Mouse (Mus musculus) lung, embryonic 16.5 days (tissue): ENCODE measurements around the gene Ppfia2. TPM values are rescaled to one million over a fixed set of nuclear protein-coding genes. Genes with fewer than 3 reads are reported as not detected.

Experiments used
- ATAC-seq: fragments of 200-750 bp; cut with Nextera tagmentation; 2 replicates; pipeline ENCODE4 v1.8.0; 2017; ENCODE audit warnings: low read depth, mild to moderate bottlenecking, moderate library complexity
- H3K27ac ChIP-seq: fragments of 300-500 bp; sonication (generic); 2 replicates; pipeline ENCODE4 v1.5.1; 2014; ENCODE audit warnings: mild to moderate bottlenecking, control low read depth, low read length
- H3K27me3 ChIP-seq: fragments of 300-500 bp; sonication (generic); 2 replicates; pipeline ENCODE4 v1.6.1; 2014; ENCODE audit warnings: low read depth, low read length, mixed read lengths; ENCODE audit not compliant: control insufficient read depth, insufficient read depth
- H3K36me3 ChIP-seq: fragments of 300-500 bp; sonication (generic); 2 replicates; pipeline ENCODE4 v1.6.1; 2014; ENCODE audit warnings: low read length; ENCODE audit not compliant: control insufficient read depth, insufficient read depth
- H3K4me1 ChIP-seq: fragments of 300-500 bp; sonication (generic); replicated peaks from 2 replicates; pipeline ENCODE4 v1.6.1; 2014; ENCODE audit warnings: low read length, mixed read lengths; ENCODE audit not compliant: control insufficient read depth, insufficient read depth
- H3K4me2 ChIP-seq: fragments of 300-500 bp; sonication (generic); 2 replicates; pipeline ENCODE4 v1.6.1; 2014; ENCODE audit warnings: low read depth, low read length, control low read depth
- H3K4me3 ChIP-seq: fragments of 300-500 bp; sonication (generic); 2 replicates; pipeline ENCODE4 v1.5.1; 2014; ENCODE audit warnings: mild to moderate bottlenecking, low read length, control low read depth
- H3K9ac ChIP-seq: fragments of 300-500 bp; sonication (generic); 2 replicates; pipeline ENCODE4 v1.6.1; 2014; ENCODE audit warnings: low read length, control low read depth
- H3K9me3 ChIP-seq: fragments of 300-500 bp; sonication (generic); 2 replicates; pipeline ENCODE4 v1.6.1; 2016; ENCODE audit warnings: low read length; ENCODE audit not compliant: control insufficient read depth
- WGBS: fragments of 180-500 bp; shearing (Covaris S2); extraction: QIAGEN DNeasy Blood & Tissue Kit; methylation state at CpG from one replicate; pipeline ENCODE4 v1.1.7; 2014; 5-methylcytosine and 5-hydroxymethylcytosine counted together
- polyA plus RNA-seq: library from polyadenylated mRNA; unstranded; fragments of >200 nt; fragmentation: Nextera tagmentation; extraction: Ambion mirVana; gene quantifications from 2 replicates; pipeline ENCODE4 v1.2.1, GENCODE M21; 2015

The Ppfia2 gene
- polyA plus RNA-seq, 1 experiment from 2014 or later, result 0.35 TPM

GRCm38 (mm10) chr10:106633898-106634297 is 163.8 kb downstream of the Ppfia2 start:
- H3K36me3 ChIP-seq, result no peaks in the 10 kb centered on the region
- no peak overlapping the region for H3K9ac ChIP-seq
- no peaks in the 10 kb centered on the region; the same call in 1 of the 2 replicates for H3K4me1 ChIP-seq
- no peaks in the 10 kb centered on the region for H3K27me3 ChIP-seq
- ATAC-seq, result no peak
- 39% methylated on average over 7 of the region's 7 CpGs for WGBS
- no peak overlapping the region for H3K4me3 ChIP-seq
- H3K9me3 ChIP-seq, result no peaks in the 10 kb centered on the region
- peak overlapping the region; percentile 51 for H3K4me2 ChIP-seq
- no peak overlapping the region for H3K27ac ChIP-seq

GRCm38 (mm10) chr10:106652276-106652675 is 182.1 kb downstream of the Ppfia2 start:
- Histone ChIP-seq H3K4me1 (no peaks in the 10 kb centered on the region), H3K9ac (no peak overlapping the region), H3K4me3 (no peak overlapping the region), H3K4me2 (no peak overlapping the region), H3K36me3 (no peaks in the 10 kb centered on the region), H3K27me3 (no peaks in the 10 kb centered on the region), H3K9me3 (no peaks in the 10 kb centered on the region), H3K27ac (no peak overlapping the region)
- ATAC-seq, result no peak
- 89% methylated on average over 4 of the region's 4 CpGs for WGBS

GRCm38 (mm10) chr10:106665221-106665620 is 195.1 kb downstream of the Ppfia2 start:
- H3K9ac ChIP-seq, result no peak overlapping the region

GRCm38 (mm10) chr10:106670170-106670569 is 200.0 kb downstream of the Ppfia2 start:
- Histone ChIP-seq H3K27ac (no peak overlapping the region), H3K9ac (no peak overlapping the region), H3K27me3 (no peaks in the 10 kb centered on the region), H3K36me3 (no peaks in the 10 kb centered on the region), H3K4me1 (no peaks in the 10 kb centered on the region), H3K4me3 (no peak overlapping the region), H3K4me2 (no peak overlapping the region), H3K9me3 (no peaks in the 10 kb centered on the region)
- WGBS, result 77% methylated on average over 3 of the region's 3 CpGs
- ATAC-seq, result no peak

More at GRCm38 (mm10) chr10:106665221-106665620, 195.1 kb downstream of the Ppfia2 start:
- Histone ChIP-seq H3K27ac (no peak overlapping the region), H3K4me1 (no peaks in the 10 kb centered on the region), H3K9me3 (no peaks in the 10 kb centered on the region), H3K4me3 (no peak overlapping the region), H3K27me3 (no peaks in the 10 kb centered on the region), H3K36me3 (no peaks in the 10 kb centered on the region), H3K4me2 (no peak overlapping the region)
- ATAC-seq, result no peak
- WGBS, result 91% methylated on average over 3 of the region's 3 CpGs

GRCm38 (mm10) chr10:106681395-106681794 is 211.3 kb downstream of the Ppfia2 start:
- no peaks in the 10 kb centered on the region for H3K36me3 ChIP-seq
- no peak overlapping the region for H3K9ac ChIP-seq
- ATAC-seq, result no peak
- H3K4me2 ChIP-seq, result no peak overlapping the region
- H3K27me3 ChIP-seq, result no peaks in the 10 kb centered on the region
- no peaks in the 10 kb centered on the region for H3K9me3 ChIP-seq
- no peak overlapping the region for H3K27ac ChIP-seq
- no peak overlapping the region for H3K4me3 ChIP-seq
- H3K4me1 ChIP-seq, result no peaks in the 10 kb centered on the region
- WGBS, result 88% methylated on average over 5 of the region's 5 CpGs

GRCm38 (mm10) chr10:106685519-106685918 is 215.4 kb downstream of the Ppfia2 start:
- H3K27me3 ChIP-seq, result no peaks in the 10 kb centered on the region
- no peak overlapping the region for H3K4me3 ChIP-seq
- H3K9me3 ChIP-seq, result no peaks in the 10 kb centered on the region
- ATAC-seq, result no peak
- H3K4me1 ChIP-seq, result no peaks in the 10 kb centered on the region
- 43% methylated on average over 3 of the region's 3 CpGs for WGBS
- no peak overlapping the region for H3K4me2 ChIP-seq
- H3K36me3 ChIP-seq, result no peaks in the 10 kb centered on the region
- H3K9ac ChIP-seq, result no peak overlapping the region
- no peak overlapping the region for H3K27ac ChIP-seq

GRCm38 (mm10) chr10:106719936-106720335 is 249.8 kb downstream of the Ppfia2 start:
- H3K27ac ChIP-seq, result no peak overlapping the region
- ATAC-seq, result no peak
- no peak overlapping the region for H3K9ac ChIP-seq
- no peak overlapping the region for H3K4me2 ChIP-seq
- H3K4me3 ChIP-seq, result no peak overlapping the region
- H3K9me3 ChIP-seq, result no peaks in the 10 kb centered on the region
- H3K4me1 ChIP-seq, result no peaks in the 10 kb centered on the region
- no peaks in the 10 kb centered on the region for H3K36me3 ChIP-seq
- 62% methylated on average over 2 of the region's 2 CpGs for WGBS
- H3K27me3 ChIP-seq, result no peaks in the 10 kb centered on the region

GRCm38 (mm10) chr10:106732265-106732664 is 262.1 kb downstream of the Ppfia2 start:
- 73% methylated on average over 2 of the region's 2 CpGs for WGBS
- Histone ChIP-seq H3K4me1 (no peaks in the 10 kb centered on the region), H3K27ac (no peak overlapping the region), H3K36me3 (no peaks in the 10 kb centered on the region), H3K9me3 (no peaks in the 10 kb centered on the region), H3K27me3 (no peaks in the 10 kb centered on the region), H3K9ac (no peak overlapping the region), H3K4me2 (no peak overlapping the region), H3K4me3 (no peak overlapping the region)
- no peak for ATAC-seq

GRCm38 (mm10) chr10:106736230-106737063 is 266.3 kb downstream of the Ppfia2 start:
- ATAC-seq, result peak; percentile 80
- H3K27ac ChIP-seq, result no peak overlapping the region
- no peak overlapping the region for H3K9ac ChIP-seq
- no peaks in the 10 kb centered on the region for H3K4me1 ChIP-seq
- no peaks in the 10 kb centered on the region for H3K27me3 ChIP-seq
- H3K4me3 ChIP-seq, result no peak overlapping the region
- WGBS, result 52% methylated on average over 4 of the region's 4 CpGs
- H3K9me3 ChIP-seq, result no peaks in the 10 kb centered on the region
- no peaks in the 10 kb centered on the region for H3K36me3 ChIP-seq
- no peak overlapping the region for H3K4me2 ChIP-seq
